Comparison of ENCODE assay signal across 21 mouse cellular contexts in the genomic region with DNA sequence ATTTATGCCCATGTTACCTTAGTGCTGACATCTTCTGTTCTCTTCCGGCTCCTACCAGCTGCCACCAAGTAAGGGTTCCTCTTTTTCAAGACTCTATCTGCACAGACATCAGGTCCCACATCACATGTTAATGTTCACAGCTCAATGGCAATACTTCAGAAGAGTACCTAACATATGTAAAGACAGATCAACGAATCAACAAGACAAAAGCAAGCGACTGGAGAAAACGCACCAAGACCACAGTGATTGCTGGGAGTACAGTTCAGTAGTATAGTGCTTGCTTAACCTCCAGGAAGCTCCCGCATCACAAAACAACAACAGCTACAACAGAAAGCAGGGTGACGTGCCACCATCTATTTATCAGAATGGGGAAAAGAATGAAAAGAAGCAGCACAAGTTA. TPM values are rescaled to one million over a fixed set of nuclear protein-coding genes. Genes with fewer than 3 reads are reported as not detected.
DNase-seq lines count a peak whose midpoint lies in the region; ATAC-seq lines count a peak whose summit lies in the region.
"Had no signal": no experiment of that assay in that cellular context is flagged by ENCODE, and none has a peak within 500 bp of the region (broad histone marks: within the 10 kb centered on the region; RNA-seq: fewer than 3 reads in every experiment).

No protein-coding gene starts in this region.

- DNase-seq in ES-CJ7 (ENCODE audit: low read depth, low spot score), result peak; percentile 85
- peak; percentile 86 for DNase-seq in R1 (ENCODE audit: low read depth, low spot score)
- no peak for DNase-seq in left cerebral cortex, postnatal 4 days
- no peak for DNase-seq in kidney, postnatal 36 days
- DNase-seq in kidney, postnatal 25 days, result no peak
- DNase-seq in ovary, postnatal 36 days (ENCODE audit: low spot score), result no peak
- DNase-seq: adrenal gland, adult 8-10 months; adrenal gland, postnatal 25 days; cerebellum, adult 11-12 months; cerebellum, adult 8-10 months; cerebellum, postnatal 14 days; gastrocnemius, postnatal 10 days; gastrocnemius, postnatal 36 days; heart, adult 2 months; heart, postnatal 14 days; heart, postnatal 4 days; kidney, adult 11 months had no signal

- ATAC-seq in hematopoietic stem cell, adult 5-6 weeks (replicated peaks in 1 of 2; ENCODE audit: insufficient read depth in 1 of 2, low FRiP score in 2 of 2, low TSS enrichment in 1 of 2, low read depth in 1 of 2, poor library complexity in 2 of 2, severe bottlenecking in 2 of 2), result peak; percentile 22 to 44; a peak in 3 of 4 replicates
- ATAC-seq: activated CD4-positive, CD25-positive, alpha-beta regulatory T cell, adult 4 months; CD4-positive, CD25-positive, alpha-beta regulatory T cell, adult 4 months had no signal

- intact Hi-C loops in left cerebral cortex, postnatal 4 days (cut with DNase I), result no loop called here

RNA-seq across cellular contexts. Expression of a gene that starts 33.0 kb away (rescaled TPM):
- 28.0 and 54.4 TPM in 2 replicates for total RNA-seq in hematopoietic stem cell, adult 5-6 weeks (2017)
- 100 to 1,000 TPM; 154 to 159 TPM for total RNA-seq in left cerebral cortex, postnatal 4 days (2021)

RNA-seq across cellular contexts. Expression of a gene that starts 37.0 kb away (rescaled TPM):
- total RNA-seq in hematopoietic stem cell, adult 5-6 weeks (2017), result not detected in 2 replicates
- total RNA-seq in left cerebral cortex, postnatal 4 days (2021), result 10 to 100 TPM; 70.8 to 75.9 TPM
- total RNA-seq: granulocyte monocyte progenitor cell, adult 5-6 weeks had no signal

Comparison
In these comparisons a context has a peak if more than half of its experiments do, and no peak if none do; other contexts are left out.
1. DNase-seq: peak in ES-CJ7 (single experiment) and R1 (single experiment); none in left cerebral cortex, postnatal 4 days (single experiment), kidney, postnatal 36 days (0 of 2), kidney, postnatal 25 days (0 of 2) and ovary, postnatal 36 days (single experiment).
2. RNA of a gene that starts 37.0 kb away (total RNA-seq): 70.8 to 75.9 TPM in left cerebral cortex, postnatal 4 days; not detected in hematopoietic stem cell, adult 5-6 weeks; every median in the first group is over 10 times any median in the second.